Mouse (Mus musculus): ENCODE measurements around the gene Disp1.

The Disp1 gene

DNA sequence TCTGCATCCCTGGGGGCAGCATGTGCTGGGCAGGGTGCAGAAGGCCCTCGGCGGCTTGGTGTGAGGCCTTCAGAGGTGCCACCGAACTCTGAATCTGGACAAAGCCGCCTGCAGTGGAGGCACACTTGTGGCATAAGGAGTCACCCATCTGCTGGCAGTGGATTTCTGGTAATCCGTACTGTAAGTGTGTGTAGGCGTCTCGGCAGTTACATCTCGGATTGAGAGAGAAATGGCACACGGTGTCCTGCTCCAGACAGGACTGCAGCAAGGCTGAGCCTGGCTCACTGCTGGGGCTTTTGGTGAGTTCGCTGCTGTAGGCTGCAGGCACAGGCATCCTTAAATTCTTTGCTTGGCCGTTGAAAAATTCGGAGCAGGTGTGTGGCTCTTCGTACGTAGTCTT is 134.5 kb downstream of the Disp1 start:
- DNase-seq (ENCODE audit: low read depth) = no peak

- DNase-seq (ENCODE audit: low read depth) = no peak
These were observed 137.0 kb downstream of the Disp1 start for GRCm38 (mm10) chr1:183084085-183085050.

- no peak for DNase-seq (ENCODE audit: low read depth)
These were observed 138.9 kb downstream of the Disp1 start for GRCm38 (mm10) chr1:183082436-183082835.

- no peak for DNase-seq (ENCODE audit: low read depth)
These were observed 140.2 kb downstream of the Disp1 start for GRCm38 (mm10) chr1:183081126-183081525.

GRCm38 (mm10) chr1:183075121-183075822 is 146.1 kb downstream of the Disp1 start:
- no peak for DNase-seq (ENCODE audit: low read depth)

- DNase-seq (ENCODE audit: low read depth) = no peak
These were observed 148.9 kb downstream of the Disp1 start for GRCm38 (mm10) chr1:183072263-183073050.

- DNase-seq (ENCODE audit: low read depth) = peak; percentile 29
These were observed 151.2 kb downstream of the Disp1 start for GRCm38 (mm10) chr1:183069954-183070649.

GRCm38 (mm10) chr1:183067807-183068206 is 153.5 kb downstream of the Disp1 start:
- no peak for DNase-seq (ENCODE audit: low read depth)

DNA sequence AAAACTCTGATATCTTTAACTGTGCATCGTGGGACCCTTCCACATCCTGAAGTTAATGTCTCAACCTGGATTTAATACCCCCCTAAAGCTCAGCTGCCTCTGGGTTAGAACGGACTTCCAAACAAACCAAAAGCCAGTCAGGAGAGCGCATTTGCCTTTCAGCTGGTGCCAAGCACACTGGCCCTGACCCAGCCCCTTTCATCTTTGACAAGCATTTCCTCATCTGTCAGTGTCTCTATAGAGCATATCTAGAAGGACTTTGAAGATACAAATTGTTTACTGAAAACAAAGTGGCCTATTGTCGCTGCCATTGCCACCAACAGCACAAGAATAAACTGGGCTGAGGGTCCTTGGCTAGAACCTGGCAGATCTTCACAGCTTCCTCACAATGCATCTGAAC is 154.3 kb downstream of the Disp1 start:
- DNase-seq (ENCODE audit: low read depth) = no peak

- DNase-seq (ENCODE audit: low read depth) = no peak
These were observed 160.7 kb downstream of the Disp1 start for GRCm38 (mm10) chr1:183060611-183061010.

- DNase-seq (ENCODE audit: low read depth) = no peak
These were observed 165.1 kb downstream of the Disp1 start for GRCm38 (mm10) chr1:183056289-183056655.

- no peak for DNase-seq (ENCODE audit: low read depth)
These were observed 165.6 kb downstream of the Disp1 start for GRCm38 (mm10) chr1:183055608-183056288.

DNA sequence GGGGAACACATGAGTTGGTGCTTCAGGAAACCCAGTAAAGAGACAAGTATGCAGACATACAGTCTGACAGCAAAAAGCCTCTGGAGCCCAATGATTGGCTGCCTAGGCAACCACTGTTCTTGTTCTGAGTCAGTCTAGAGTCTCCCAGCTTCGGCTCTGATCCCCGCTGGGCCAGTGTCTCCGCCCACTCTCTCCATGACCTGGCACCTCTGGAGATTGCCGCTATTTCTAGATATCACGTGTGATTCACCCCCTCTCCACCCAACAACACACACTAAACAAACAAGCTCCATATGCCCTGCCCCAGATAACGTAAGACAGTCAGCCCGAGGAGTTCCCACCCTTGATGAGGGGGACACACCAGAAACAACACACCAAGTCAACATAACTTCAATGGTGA is 168.7 kb downstream of the Disp1 start:
- DNase-seq (ENCODE audit: low read depth) = no peak

DNA sequence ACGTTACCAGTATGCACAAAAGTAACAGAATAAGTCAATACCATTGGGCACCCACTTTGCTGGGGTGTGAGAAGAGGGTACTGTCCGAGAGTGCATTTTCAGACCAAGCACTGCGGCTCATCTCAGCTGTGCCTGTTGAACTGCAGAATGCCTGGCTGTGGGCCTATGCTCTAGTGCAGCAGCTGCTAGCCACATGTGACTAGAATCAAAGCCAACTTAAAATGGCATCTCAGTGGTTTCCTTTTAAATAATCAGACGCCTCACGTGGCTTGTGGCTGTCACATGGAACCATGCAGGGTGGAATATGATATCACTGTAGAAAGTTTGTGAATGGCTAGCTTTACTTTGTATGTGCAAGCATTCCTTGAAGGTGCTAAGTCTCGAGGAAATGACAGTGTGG is 172.0 kb downstream of the Disp1 start:
- no peak for DNase-seq (ENCODE audit: low read depth)

DNA sequence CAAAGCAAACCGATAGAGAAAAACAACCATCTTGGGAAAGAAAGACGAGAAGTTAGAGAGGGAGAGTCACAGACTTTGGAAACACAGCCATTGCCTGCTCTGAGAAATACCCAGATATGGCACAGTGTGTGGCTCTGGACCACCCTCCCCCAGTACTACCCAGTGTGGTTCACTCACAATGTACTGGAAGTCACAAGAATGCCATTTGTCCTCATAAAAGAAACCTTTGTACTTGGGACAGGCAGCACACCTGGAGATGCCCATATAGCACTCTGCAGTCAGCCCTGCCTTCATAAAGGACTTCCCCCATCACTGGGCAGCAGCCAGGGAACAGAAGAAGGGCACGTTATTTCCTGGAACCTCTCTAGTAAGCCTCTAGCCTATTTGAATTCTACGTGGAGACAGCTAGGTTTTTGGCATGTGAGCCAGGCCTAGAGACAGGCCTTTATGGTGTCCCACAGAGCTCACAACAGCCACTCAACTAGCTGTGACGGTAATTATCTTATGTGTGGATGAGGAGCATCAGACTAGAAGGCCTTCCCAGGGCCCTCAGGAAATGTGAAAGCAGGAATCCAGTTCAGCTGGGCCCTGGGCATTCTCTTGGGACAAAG is 173.3 kb downstream of the Disp1 start:
- DNase-seq (ENCODE audit: low read depth) = no peak

GRCm38 (mm10) chr1:183047191-183047912 is 174.0 kb downstream of the Disp1 start:
- no peak for DNase-seq (ENCODE audit: low read depth)

DNA sequence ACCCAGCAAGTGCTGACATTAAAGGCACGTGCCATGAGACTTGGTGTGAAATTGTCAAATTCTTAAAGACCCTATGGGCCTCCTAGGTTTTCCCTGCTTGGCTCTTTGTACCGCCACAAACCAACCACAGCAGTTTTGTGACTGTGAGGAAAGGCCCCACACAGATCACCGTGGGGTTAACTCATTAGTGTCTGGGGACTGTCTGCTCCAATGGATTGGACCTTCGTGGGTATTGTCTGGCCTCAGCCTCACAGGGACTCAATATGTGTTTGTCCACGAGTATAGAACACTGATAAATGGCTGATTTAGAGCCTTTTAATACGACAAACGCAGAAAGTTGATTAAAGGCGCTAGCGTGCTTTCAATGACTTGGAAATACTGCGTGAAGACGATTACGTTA is 175.2 kb downstream of the Disp1 start:
- DNase-seq (ENCODE audit: low read depth) = no peak

DNA sequence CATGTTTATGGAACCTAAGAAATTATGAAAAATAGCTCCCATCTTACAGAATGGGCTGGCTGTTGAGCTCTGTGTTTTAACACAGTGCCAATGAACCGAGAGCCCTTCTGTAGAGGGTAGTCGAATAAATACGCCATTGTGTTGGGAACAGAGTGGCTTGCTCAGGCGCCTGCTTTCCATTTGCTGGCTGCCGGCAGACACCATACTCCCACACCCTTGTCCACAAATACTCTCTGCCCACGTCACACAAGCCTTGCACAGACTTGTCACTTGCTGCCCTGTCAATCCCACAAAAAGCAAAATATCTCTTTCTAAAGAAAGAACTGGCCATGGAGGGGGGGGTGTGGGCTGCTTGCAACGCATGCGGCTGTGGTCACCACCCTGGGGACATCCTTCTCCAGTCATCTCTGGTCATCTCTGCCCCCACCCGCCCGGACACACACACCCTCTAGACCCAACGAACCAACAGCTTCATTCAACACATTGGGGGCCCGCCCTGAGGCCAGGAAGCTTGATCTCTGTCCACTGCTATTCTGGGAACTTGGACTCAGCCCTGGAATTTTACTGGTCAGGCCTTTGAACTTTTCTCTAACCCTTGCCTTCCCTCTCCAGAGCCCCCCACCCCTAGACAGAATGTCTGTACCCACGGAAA is 178.0 kb downstream of the Disp1 start:
- DNase-seq (ENCODE audit: low read depth) = no peak

GRCm38 (mm10) chr1:183041703-183042102 is 179.6 kb downstream of the Disp1 start:
- DNase-seq (ENCODE audit: low read depth) = no peak
